Mouse (Mus musculus) bone marrow, adult 2 months (tissue): ENCODE measurements at regions not wholly inside any gene's neighbourhood (a gene's known extent, or its start where the extent isn't known, plus 50 kb on each side); places are given as distances from the start of the nearest gene placed in this dataset.

Experiments
- H3K27ac ChIP-seq: fragments of 200-500 bp; 2 replicates; pipeline ENCODE4 v1.5.1; 2012; ENCODE audit warnings: low read depth, mild to moderate bottlenecking, control low read depth, inconsistent platforms, low read length; ENCODE audit not compliant: control insufficient read depth, poor library complexity, insufficient read depth
- H3K4me1 ChIP-seq: fragments of 200-500 bp; 2 replicates; pipeline ENCODE4 v1.6.1; 2011; ENCODE audit warnings: low read length; ENCODE audit not compliant: control insufficient read depth, insufficient read depth
- H3K4me3 ChIP-seq: fragments of 200-500 bp; replicated peaks from 2 replicates; pipeline ENCODE3; 2011; ENCODE audit warnings: mild to moderate bottlenecking, low read depth, low read length, control low read depth; ENCODE audit not compliant: control insufficient read depth
- CTCF ChIP-seq: fragments of 200-500 bp; IDR thresholded peaks from 2 replicates; pipeline ENCODE4 v1.5.1; 2011; ENCODE audit warnings: low read length, control low read depth; ENCODE audit not compliant: control insufficient read depth, insufficient read depth
- POLR2A ChIP-seq: fragments of 200-500 bp; IDR thresholded peaks from 2 replicates; pipeline ENCODE4 v1.6.1; 2011; ENCODE audit warnings: low read depth, mild to moderate bottlenecking, control low read depth, low read length, borderline replicate concordance; ENCODE audit not compliant: control insufficient read depth
- WGBS: fragments of 180-500 bp; shearing (Covaris S2); methylation state at CpG from one replicate; pipeline ENCODE4 v1.1.7; 2018; 5-methylcytosine and 5-hydroxymethylcytosine counted together

DNA sequence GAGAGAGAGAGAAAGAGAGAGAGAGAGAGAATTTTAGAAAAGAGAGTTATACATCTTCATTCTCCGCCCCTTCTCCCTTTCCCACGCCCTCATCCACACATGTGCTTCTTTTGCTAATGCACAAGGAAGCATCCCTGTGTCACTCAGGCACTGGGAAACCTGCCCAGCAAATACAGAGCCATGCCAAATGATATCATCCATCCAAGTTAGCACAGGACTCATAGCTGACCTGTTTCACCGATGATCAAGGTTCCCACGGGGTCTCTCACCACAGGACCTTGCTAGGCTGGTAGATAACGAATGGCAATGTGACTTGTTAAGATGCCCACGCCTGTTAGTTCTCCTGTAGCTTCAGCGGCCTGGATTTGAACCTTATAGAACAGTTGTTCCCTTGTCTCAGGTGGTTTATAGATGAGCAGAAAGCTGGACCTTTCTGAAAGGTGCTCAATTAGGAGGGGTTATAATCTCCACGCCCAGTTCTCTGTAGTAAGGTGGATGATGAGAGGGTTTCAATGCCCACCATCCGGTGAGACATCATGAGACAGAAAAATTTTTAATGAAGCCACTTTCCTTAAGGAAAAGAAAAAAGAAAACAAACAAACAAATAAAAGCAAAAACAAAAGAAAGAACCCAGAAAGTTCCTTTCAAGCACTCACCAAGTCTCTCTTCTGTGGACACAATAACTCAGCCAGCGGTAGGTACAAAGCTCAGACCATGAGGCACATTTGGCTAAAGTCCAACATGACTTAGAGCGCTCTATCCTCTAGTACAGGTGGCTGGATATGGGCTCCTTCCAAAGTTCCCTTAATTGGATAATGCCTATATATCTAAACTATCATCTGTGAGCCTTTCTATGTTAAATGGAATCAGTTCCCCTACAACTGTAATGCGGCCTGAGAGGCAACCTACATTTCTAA lies 57.1 kb upstream of the Bmp2k start:
- WGBS = 84% methylated on average over 12 of the region's 12 CpGs
- no peak for TF ChIP-seq POLR2A
- Histone ChIP-seq H3K4me1 (peaks cover 1% of the 10 kb centered on the region; the same call in 1 of the 2 replicates), H3K27ac (no peak overlapping the region), H3K4me3 (no peak overlapping the region)

DNA sequence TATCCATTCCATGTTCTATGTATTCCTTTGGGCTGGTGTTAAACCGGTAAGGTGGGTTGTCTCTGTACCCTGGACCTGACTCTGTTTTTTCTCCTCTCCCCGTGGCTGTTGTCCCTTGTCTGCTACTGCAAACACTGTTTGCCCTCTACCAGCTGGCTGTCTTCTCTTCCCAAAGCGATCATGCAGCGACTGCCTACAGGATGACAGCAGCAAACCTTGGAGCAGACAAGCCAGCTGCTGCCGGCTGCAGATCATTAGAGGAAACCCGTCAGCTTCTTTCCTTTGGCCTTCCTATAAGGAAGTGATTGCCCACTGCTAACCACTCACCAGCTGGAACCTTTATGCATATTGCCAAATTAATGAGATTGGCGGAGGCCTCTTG lies 56.4 kb upstream of the Bmp2k start:
- Histone ChIP-seq H3K27ac (no peak overlapping the region), H3K4me1 (peaks cover under 1% of the 10 kb centered on the region; the same call in 1 of the 2 replicates), H3K4me3 (no peak overlapping the region)
- WGBS = 45% methylated on average over 7 of the region's 7 CpGs
- TF ChIP-seq POLR2A (no peak), CTCF (no peak)

DNA sequence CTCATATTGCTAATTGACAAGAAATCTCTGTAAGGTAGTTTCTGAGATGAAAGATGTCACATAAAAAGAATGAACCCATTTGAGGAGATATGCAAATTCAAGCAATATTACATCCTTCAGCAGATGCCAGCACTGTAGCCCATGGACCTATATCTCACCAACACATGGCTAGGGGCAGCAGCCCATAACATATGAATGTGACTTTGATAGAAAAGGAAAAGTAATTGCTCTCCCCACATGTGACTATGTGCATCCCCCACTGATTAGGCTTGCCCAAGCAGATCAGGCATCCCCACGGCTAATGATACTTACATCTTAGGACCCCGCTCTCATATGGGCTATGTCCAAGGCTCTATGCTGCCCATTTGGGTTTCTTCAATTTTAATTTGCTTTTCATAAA lies 56.0 kb upstream of the Bmp2k start:
- 89% methylated on average over 2 of the region's 2 CpGs for WGBS
- H3K4me1 ChIP-seq = no peaks in the 10 kb centered on the region; the same call in 1 of the 2 replicates
- TF ChIP-seq POLR2A (no peak), CTCF (no peak)
- no peak overlapping the region for H3K27ac ChIP-seq
- H3K4me3 ChIP-seq = no peak overlapping the region
